Mouse (Mus musculus) spleen, adult 18-20 months (tissue): ENCODE results near the gene Ctf2.
A peak's percentile ranks its signal among the peaks of the same experiment; 100 is the strongest.
"Not testable (repeated sequence)": the region's sequence is repeated elsewhere in the genome, so short reads cannot be mapped to it uniquely, and the experiment has no call there.

Experiments used
- DNase-seq, 2 experiments: peaks; one replicate each; pipeline ENCODE4 v3.0.0; 2022; ENCODE audit warnings: mixed read lengths in 2 of 2

The Ctf2 gene

GRCm38 (mm10) chr7:127712461-127713385, 19.2 kb downstream of the Ctf2 start, which contains the start of gene Ctf1:
Ctf1 (plus strand) TSS chr7:127712736.
- peak; percentile 23 to 52 for DNase-seq

GRCm38 (mm10) chr7:127711456-127711855, 20.5 kb downstream of the Ctf2 start:
- DNase-seq, result no peak

GRCm38 (mm10) chr7:127711031-127711430, 20.9 kb downstream of the Ctf2 start:
- DNase-seq, result no peak

- no peak for DNase-seq
These were observed 22.5 kb downstream of the Ctf2 start for GRCm38 (mm10) chr7:127709261-127709979.

- peak; percentile 82 to 88 for DNase-seq
These were observed 23.5 kb downstream of the Ctf2 start, which contains the start of gene Bcl7c for GRCm38 (mm10) chr7:127708207-127709078. Bcl7c (minus strand) TSS chr7:127708933.

GRCm38 (mm10) chr7:127707957-127708206, 24.1 kb downstream of the Ctf2 start:
- no peak for DNase-seq

- DNase-seq, result peak in 1 of 2 experiments; percentile 10
These were observed 24.7 kb downstream of the Ctf2 start for GRCm38 (mm10) chr7:127707045-127707956.

GRCm38 (mm10) chr7:127705706-127706105, 26.3 kb downstream of the Ctf2 start:
- no peak for DNase-seq

- DNase-seq, result no peak
These were observed 27.4 kb downstream of the Ctf2 start for GRCm38 (mm10) chr7:127704598-127704997.

GRCm38 (mm10) chr7:127703561-127704178, 28.3 kb downstream of the Ctf2 start:
- no peak for DNase-seq

GRCm38 (mm10) chr7:127700712-127701331, 31.1 kb downstream of the Ctf2 start:
- DNase-seq, result no peak

- DNase-seq, result no peak
These were observed 33.0 kb downstream of the Ctf2 start for GRCm38 (mm10) chr7:127698986-127699385.

GRCm38 (mm10) chr7:127693730-127694129, 38.2 kb downstream of the Ctf2 start:
- not testable (repeated sequence) for DNase-seq

GRCm38 (mm10) chr7:127693290-127693689, 38.7 kb downstream of the Ctf2 start:
- no peak for DNase-seq

- DNase-seq, result peak in 1 of 2 experiments; percentile 9
These were observed 40.6 kb downstream of the Ctf2 start for GRCm38 (mm10) chr7:127691221-127691989.

- no peak for DNase-seq
These were observed 42.2 kb downstream of the Ctf2 start for GRCm38 (mm10) chr7:127689626-127690280.

GRCm38 (mm10) chr7:127688935-127689334, 43.0 kb downstream of the Ctf2 start:
- no peak for DNase-seq

GRCm38 (mm10) chr7:127686740-127687449, 45.1 kb downstream of the Ctf2 start:
- no peak for DNase-seq
